Mouse (Mus musculus): Measurements from ENCODE around the gene Nfia. TPM values are rescaled to one million over a fixed set of nuclear protein-coding genes. Genes with fewer than 3 reads are reported as not detected.

Nfia gene
- total RNA-seq, 4 experiments from 2014 or later, result 55.9 to 77.3 (median 71.0) TPM

DNA sequence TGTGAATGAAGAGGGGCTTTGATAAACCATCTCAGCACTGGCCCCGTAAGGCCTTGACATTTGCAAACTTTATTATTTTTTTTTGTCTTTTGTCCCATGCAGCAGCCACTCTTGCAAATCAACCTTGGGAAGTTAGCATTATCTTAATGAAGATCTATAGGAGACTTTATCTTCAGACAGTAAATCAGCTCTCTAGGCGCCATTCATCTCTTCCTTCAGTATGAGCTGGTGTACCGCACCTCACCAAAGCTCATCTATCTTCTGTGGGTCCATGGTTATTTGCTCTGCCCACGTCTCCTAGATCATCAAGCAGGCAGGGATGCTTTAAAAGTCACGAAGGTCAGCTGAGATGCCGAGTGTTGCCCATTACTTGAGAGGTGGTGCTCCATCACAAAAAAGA is 89.8 kb downstream of the Nfia start:
- DNase-seq (ENCODE audit: low spot score in 2 of 2), result no peak

DNA sequence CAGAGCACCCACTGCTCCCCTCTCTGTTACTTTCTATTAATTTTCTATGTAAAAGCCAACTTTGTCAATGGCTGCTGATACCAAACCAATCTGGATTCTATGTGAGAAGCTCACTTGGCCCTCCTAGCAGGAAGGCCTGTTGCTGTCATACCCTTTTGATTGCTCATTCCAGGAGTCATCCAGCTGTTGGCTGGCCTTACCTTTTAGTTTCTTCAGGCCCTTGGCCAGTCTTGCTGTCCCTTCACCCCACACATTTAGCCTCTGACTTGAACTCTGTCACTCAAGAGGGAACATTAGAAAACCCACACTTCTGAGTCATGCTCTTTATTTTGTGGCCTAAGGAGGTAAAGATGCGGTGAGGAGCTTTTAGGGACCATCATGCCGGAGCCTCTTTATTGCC is 91.7 kb downstream of the Nfia start:
- no peak for DNase-seq (ENCODE audit: low spot score in 2 of 2)

DNA sequence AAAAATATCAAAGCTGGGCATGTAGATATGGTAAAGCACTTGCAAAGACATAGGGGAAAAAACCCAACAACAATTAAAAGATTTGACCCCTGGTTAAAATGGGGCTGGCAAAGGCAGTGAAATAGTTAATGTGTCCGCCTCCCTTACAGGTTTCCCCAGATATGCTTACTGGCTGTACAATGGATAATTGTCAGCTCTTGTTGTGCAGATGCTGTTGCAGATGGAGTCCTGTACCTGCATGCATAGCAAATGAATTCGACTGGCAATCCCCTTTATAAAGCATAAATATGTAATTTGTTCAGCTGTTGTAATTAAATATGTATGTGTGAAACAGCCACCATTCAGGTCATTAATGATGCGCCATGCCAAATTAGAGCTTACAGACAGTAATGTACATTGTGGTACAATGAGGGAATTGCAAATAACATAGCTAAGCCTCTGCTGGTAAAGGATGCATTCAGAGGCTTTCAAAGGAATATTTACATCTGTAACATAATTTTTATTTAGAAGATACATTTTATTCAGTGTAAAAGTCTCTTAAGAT is 92.9 kb downstream of the Nfia start:
- no peak for DNase-seq (ENCODE audit: low spot score in 2 of 2)

DNA sequence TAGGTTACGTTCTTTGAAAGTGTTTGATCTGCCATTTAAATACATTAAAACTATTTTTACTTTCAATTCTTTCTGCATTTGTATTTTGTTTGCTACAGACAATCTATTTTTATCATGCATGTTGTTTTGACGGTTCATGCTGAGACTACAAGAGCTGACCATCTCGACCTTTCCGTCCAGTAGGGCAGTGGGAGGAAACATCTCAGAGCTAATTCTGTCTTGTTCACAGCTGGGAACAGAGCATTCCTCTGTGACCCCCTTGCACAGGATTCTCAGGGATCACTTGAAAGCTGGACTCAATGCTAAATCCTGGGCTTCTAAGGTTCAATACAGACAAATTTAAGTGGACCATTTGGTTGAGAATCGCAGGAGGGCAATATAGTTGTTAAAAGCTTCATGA is 93.9 kb downstream of the Nfia start:
- no peak for DNase-seq (ENCODE audit: low spot score in 2 of 2)

DNA sequence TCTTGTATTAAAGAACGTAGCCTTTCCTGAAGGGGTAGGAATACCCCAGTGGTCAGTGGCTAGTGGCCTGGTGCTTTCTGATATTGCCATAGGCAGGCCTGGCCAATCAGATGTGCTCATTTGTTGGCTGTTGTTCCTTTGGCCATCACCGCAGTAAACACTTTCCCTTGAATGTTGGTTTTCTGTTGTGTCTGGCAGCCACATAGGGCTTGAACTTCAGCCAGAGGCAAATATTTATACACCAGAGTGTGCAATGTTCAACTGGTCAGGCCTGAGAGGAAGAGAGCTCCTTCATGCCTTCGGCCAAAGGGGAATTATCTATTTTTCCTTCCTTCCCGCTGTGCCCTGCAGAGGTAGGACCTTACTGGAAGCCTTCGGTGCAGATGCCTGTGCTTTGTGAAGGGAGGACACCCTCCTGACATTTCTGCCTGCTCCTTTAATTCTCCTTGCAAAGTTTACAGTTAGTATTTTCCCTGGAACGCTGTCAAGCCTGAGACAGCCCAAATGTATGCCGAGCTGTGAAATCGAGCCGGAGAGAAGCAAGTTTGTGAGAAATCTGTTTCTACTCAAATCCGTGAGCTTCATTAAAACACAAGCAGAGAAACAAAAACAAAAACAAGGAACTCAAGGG is 95.9 kb downstream of the Nfia start:
- DNase-seq (ENCODE audit: low spot score in 2 of 2), result peak; percentile 21 to 29

DNA sequence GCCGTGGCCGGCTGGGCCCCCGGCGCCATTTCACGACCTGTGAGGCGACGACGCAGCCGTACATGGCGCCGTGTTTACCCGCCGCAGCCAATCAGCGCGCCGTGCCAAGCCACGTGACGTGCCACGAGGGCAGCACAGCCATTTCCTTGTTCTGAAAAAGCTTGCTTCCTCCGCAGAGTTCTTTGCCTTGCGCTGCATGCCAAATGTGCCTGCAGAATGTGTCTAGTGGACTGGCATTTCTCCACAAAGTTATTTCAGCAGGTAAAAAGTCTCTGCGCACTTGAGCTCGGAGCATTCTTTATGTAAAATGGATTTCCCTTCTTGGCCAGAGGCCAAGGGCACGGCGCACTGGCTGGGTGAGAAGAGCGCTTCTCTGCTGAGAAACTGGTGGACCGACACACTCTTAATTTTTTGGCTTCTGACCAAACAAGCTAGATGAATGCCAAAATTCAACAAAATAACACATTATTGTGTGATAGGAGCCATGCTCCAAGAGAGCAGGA is 96.5 kb downstream of the Nfia start:
- DNase-seq (ENCODE audit: low spot score in 2 of 2), result peak; percentile 95 to 97

DNA sequence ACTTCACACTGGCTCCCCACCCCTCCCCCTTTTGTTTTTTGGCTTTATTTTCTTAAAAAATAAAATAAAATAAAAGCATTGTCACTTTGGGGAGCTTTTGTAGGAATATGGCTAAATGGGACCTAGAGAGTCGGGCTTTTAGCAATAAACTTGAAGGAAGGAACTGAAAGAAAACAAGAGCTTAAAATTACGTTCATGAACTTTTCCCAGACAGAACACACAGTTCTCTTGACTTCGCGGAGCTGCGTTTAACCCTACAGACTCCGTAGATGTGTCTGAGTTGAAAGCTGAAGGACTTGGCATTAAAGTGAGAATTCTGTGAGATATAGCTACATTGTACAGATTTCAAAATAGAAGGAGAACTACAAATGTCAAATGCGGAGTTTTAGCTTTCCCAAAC is 96.9 kb downstream of the Nfia start:
- DNase-seq (ENCODE audit: low spot score in 2 of 2), result no peak

DNA sequence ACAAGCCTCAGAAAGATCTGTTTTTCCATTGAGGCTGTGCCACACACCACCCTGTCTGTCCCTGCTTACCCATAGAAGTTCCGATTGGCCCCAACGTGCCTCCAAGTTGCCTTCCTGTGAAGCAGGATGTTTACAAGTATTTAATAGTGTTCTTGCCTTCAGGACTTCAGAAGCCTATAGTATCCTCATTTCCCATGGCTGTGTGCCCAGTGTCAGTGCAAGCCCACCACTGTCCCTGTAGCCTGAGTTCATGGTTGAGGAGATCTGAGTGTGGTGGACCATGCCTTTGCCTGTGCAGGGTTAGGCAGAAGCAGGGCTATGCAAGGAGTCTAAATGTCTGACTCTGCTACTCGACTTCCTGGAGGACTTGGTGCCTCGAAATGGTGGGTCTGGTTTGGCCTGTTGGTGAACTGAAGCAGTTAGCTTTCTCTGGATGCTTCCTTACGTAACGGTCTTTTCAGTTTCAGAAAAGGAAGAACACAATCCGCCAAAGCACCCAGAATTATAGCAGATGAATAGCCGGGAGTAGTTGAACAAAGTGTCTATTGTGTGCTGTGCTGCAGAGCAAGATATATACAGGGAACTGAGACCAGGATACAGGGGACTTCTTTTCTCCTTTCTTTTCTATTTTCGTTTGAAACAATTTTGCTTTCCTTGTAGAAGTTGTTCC is 99.4 kb downstream of the Nfia start:
- no peak for DNase-seq (ENCODE audit: low spot score in 2 of 2)

DNA sequence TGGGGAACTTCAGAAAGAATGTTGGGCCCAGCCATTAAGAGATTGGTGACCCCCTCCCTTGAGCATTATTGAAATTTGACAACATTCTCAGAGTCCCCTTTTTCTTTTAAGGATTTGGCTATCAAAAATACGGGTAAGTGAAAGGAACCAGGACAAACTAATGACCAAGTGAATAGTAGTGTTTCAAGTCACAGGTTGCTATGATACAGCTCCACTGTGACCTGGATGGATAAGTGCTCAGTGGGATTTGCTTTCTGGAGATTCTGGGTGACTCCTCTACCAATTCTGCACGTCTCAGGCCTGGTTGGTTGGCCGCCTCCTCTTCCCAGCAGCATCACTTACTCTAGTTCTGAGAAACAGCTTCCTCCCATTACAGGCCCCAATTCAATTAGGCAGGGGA is 102.4 kb downstream of the Nfia start:
- peak in 1 of 2 experiments; percentile 33 for DNase-seq (ENCODE audit: low spot score in 2 of 2)

DNA sequence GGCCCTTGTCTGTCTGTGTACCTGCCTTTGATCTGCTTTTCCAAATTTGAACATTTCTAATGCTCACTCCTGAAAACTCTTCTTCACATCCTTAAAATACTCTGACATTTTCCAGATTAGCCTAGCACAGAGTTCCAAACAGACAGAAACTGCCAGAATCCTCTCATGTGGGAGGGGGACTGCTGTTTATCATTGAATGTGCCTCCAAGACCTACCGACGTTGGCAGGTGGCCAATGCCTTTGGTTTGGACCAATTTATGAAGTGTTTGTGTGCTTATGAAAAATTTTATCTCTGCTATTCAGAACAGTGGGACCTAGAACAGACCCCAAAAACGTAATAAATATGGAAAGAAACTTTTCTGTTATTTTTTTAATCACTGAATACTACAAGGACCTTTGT is 103.4 kb downstream of the Nfia start:
- peak in 1 of 2 experiments; percentile 45 for DNase-seq (ENCODE audit: low spot score in 2 of 2)

DNA sequence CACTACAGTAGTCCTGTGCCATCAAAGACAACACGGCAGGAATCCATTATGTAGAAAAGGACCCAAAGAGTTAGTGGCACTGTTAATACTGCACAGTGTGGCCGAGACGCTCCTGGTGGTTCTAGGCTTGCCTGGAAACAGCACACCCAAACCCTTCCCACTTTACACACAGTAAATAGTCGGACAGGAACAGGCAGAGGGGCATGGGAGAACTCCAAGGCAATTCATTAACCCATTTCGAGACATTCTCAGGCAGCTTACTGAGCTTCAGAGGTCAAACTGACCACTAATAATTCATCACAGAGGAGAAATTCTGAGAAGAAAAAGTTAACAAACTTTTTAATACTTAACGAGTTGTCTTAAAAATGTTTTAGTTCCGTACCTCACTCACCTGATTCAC is 107.2 kb downstream of the Nfia start:
- DNase-seq (ENCODE audit: low spot score in 2 of 2), result no peak

DNA sequence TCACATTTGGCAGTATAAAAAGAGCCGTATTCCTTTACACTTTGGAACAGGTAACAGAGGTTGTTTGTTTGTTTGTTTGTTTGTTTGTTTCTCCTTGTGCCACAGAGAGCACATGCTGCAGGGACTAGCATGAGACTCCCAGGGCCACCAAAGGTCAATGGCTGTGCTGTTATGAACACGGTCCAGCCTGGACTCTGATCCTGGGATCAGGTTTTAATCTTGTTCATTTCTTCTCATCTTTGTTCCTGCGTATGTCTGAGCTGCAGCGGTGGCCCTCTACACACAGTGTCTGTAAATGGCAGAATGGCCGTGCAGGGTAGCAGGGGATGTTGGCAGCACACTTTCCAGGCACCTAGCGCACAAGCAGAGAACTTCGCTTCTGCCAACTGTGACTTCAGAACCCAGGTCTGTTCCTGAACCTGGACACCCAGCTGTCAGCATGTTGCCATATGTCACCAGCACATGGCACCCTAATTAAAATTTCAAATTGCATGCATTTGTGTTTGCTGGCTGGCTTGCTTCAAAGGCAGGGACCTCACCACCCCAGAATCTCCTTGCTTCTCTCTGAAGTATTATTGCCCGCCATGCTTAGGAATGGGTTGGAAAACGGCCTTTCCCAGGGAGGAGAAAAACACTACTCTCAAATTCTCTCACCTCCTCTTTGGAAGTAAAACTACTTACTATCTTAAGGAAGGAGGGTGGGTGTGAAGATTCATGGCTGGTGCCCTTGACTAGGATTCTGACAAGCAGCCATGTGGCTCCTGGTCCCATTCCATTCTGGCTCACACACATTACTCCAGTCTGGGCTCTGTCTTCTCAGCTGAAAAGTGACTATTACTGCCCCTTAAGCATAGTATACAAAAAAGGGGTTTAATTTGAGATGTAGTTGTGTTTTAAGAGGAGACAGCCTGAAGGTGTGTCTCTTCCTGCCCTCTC is 107.9 kb downstream of the Nfia start:
- no peak for DNase-seq (ENCODE audit: low spot score in 2 of 2)

DNA sequence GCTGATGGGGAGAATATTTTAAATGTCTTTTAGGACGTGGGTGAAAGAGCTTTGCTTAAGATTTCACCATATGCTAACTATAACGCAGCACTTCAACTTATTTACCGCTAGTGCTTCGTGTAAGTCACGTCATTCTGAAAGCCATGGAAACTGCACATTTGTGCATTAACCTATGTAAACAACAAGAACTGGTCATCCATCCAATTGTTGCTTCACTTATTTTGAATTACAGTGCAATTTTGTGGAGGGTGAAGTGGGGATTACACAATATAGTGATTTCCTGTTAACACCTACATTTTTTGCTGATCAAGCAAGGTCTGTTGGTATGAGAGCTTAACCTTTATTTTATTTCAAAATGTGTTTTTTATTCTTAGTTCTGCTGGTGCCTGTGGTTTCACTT is 113.0 kb downstream of the Nfia start:
- DNase-seq (ENCODE audit: low spot score in 2 of 2), result no peak

DNA sequence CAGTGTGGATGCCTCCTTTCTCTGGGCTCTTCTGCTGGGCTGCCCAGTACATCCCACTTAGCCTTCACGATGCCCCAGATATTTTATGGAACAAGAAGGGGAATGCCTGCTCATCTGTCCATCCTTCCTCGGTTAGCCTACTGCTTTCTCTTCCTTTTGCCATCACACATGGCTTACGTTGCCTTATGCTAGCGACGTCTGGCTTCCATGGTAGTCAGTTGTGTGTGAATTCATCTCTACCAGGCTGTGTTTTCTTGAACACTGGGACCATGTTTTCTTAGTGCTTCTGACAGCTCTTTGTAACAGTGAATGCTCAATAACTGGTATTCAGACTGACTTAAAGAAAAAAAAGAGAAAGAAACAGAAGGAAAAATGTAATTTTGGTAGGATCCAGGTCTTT is 113.7 kb downstream of the Nfia start:
- DNase-seq (ENCODE audit: low spot score in 2 of 2), result no peak

DNA sequence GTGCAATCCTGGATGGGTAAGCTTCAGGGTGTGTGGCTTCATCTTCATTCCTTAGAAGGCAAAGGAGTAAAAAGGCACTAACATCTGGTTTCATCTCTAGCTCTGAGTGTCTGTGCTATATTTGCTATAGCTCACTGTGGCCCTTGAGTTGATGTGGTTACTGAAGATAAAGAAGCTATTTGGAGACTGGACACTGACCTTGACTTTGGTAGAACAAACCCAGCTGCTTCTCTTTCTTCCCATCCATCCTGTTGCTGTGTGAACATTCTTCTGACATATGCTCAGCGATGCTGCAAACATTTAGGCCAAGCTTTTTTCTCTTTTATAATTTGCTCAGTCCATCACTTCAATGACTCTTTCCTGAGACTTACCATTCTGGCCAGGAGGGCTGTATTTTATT is 114.7 kb downstream of the Nfia start:
- no peak for DNase-seq (ENCODE audit: low spot score in 2 of 2)

DNA sequence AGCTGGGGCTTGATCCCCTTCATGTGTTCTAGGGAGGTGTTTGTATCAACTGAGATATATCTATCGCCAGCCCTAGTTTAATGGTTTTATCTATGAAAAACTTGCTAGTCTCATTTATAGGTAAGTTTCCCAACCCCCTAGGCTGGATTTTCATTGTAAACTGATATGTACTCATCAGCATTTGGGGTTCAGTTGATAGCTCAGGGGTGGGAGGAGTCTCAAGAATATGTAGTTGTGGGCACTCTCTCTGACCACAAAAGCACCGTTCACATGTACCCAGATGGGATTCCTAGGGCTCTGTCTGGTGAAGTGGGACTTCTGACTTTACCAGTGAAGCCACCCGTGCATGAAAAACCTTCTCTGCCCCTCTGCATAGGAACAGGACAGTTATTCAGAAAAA is 118.5 kb downstream of the Nfia start:
- no peak for DNase-seq (ENCODE audit: low spot score in 2 of 2)

DNA sequence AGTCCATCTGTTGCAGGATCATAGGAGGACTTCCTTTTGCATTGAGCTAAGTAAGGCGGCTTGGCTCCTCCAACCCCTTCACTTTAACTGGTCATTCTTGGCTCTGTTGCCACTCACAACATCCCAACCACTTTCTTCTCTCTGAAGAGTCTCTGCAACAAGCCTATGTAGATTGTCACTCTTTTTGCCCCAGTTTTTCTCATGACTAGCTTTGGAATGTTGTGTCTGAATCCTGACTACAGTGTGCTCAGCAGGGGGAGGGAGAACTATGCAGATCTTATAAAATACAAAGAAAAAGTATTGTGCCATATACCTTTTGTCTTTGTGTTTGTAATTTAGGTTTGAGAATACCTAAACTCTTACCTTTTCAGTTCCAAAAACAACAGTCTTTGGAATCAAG is 119.1 kb downstream of the Nfia start:
- DNase-seq (ENCODE audit: low spot score in 2 of 2), result no peak

DNA sequence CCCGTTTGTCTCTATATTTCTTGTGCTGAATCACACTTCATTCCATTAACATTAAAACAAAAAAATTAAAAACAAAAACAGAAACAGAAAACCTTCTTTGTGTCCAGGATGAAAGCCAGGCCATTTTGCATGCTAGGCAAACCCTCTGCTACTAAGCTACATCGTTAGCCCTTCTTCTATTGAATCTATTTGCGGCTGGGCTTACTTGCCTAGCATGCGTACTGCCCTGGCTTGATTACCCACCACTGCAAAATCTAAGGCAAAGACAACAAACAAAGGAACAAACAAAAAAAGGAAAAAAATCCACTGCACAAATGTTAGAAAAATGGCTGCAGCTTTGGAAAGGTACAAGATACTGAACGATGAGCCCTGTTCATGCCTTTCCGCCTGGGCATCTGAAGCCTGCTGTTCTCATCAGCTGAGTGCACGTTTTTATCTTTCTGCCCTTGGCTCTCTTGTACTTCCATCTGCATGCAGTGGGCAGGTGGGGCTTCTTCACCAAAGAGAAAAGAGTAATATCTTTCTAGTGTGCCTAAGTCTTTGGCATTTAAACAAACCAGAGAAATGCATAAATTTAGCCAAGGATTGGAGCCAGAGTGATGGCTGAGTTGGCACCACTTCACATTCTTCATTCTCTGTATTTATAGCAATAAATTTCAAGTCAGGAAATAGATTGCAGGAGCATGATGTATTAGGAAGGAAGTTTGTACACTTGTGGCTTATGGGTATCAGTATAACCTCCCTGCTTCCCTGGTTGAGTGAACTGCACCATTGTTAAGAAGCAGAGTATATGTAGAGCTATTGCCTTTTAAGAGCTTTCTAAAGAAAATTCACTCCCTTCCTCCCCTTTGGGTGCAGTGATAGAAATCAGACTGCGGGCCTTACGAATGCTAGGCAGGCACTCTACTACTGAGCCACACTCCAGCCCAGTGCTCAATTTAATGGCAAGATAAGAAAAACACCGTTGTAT is 121.7 kb downstream of the Nfia start:
- DNase-seq (ENCODE audit: low spot score in 2 of 2), result peak in 1 of 2 experiments; percentile 56

DNA sequence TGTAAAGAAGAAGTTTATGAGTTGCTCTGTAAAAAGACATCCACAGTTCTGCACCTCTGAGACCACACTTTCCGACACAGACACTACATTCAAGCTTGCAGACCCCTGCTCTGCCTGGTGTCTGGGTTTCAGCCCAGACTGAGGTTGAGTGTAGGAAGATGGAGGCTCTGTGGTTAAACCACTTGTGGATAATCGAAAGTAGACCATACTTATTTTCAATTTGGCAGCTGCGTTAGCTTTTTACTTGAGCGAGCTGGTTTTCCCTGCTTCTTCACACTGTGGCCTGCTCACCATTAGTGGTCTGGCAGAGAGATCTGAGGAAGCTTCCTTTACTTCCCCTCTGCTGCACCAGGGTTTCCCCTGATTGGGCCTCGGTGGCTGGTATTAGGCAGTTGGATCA is 123.4 kb downstream of the Nfia start:
- no peak for DNase-seq (ENCODE audit: low spot score in 2 of 2)

DNA sequence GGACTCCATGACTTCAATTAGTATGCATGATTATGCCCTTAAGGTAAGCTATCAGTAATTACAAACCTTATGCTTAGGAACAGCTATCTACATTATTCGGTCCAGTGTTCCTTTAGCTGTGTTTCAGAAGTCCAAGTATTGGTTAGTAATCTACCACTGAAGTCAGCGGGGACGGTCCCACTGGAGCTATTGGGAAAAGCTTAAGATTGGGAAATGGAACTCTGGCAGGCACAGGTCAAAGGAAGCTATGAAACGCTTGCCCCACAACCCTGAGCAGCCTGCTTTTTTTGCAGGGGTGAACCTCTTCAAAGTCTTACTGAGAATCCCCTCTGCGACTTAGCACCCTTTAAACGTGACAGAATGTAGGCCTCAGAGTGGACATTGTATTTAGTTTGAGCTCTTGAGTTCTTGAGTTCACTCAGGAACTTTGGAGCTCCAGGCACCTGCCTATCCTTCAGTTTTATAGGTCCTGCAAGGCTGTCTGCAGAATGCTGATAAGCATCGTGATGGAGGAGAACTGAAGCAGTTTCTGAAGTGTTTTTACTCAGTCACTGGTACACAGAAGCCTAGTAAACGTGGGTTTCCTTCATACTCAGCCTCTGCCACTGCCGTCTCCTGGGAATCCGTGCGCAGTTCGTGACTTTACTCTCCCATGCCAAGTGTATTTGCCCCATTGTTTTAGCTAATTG is 127.9 kb downstream of the Nfia start:
- DNase-seq (ENCODE audit: low spot score in 2 of 2), result no peak
